Mouse (Mus musculus) ovary, adult 18-20 months (tissue): ENCODE results near the gene Tnfsf12.

Source experiments
- DNase-seq: peaks from one replicate; pipeline ENCODE4 v3.0.0; 2022; ENCODE audit warnings: low spot score, mixed read lengths

Tnfsf12 gene

DNA sequence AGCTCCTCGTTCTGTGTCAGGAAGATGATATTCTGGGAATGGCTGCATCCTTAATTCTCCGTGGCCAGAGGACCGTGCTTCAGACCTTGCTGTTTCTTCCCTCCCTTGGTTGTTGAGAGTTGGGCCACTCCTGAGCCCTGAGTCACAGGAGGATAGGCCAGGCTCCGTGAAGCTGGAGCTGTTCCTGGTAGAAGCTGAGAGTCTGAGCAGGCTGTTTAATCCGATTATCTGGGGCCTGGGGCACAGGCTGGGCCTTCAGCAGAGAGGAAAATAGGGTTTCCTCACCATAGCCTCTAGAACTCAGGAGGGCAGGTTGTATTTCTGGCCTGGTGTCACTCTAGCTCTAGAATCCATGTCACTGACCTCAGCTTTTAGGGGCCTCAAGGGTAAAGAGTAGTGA lies 42.2 kb downstream of the Tnfsf12 start:
- no peak for DNase-seq

DNA sequence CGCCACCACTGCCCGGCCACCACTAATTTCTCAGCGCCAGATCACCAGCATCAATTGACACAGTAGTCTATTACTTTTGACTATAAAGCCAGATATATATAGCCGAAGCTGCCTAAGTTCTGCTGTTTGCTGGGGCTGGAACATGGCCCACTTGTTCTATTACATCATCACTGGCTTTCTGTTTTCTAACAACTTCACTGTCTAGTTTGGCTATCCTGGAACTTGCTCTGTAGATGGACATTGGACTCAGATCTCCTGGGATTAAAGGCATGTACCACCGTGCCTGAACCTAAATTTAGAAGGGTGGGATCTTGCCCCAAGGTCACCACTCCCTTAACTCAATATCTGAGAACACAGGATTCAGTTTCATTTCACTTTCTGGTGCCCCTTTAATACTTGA lies 49.8 kb downstream of the Tnfsf12 start:
- DNase-seq = no peak
